Mouse (Mus musculus): ENCODE results near the gene Gm42417. TPM values are rescaled to one million over a fixed set of nuclear protein-coding genes. Genes with fewer than 3 reads are reported as not detected.

The Gm42417 gene
- polyA plus RNA-seq, 1 experiment from 2014 or later, result not detected

DNA sequence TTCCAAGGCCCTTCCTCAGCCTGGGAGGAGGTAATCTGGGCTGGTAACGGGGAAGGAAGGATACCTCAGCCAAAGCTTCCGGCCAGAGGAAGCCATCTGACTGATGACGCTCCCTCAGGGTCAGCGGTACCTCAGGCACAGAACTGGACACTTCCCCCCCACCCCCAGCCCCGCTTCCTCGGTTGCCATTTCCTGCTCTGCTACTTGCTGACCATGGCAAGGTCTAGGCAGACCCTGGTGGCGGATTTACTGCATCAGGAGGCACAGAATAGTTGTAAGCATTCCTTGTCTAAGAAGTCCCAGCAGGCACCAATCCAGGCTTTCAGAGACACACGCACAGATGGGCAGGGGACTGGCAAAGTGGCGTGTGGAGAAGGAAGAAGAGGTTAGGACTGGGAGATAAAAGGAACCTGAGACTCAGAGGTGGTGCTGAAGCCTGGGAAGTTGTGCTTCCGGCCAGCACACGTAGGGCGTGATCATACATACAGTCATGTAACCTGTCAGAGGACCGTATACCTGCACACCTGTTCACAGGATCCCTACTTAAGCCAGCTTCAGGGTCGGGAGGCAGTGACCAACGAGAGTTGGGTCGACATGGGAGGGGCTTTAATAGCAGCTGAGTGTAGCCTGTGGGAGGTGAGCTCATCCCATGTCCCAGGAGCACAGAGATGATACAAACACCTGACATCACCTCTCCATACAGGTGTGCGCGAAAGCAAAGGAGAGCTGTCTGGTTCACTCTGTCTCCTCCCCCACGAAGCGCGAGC lies 15.6 kb upstream of the Gm42417 start:
- no peaks in the 10 kb centered on the region for H3K9me3 ChIP-seq (ENCODE audit: control insufficient read depth, low read depth, low read length)
- H3K4me2 ChIP-seq (replicated peaks; ENCODE audit: low read depth, low read length), result peak overlapping the region; percentile 82
- 0 out of 2 replicates have a peak overlapping the region, but pooled peaks have one; percentile 96 for H3K9ac ChIP-seq (replicated peaks; ENCODE audit: low read depth, low read length)
- H3K4me1 ChIP-seq (ENCODE audit: control insufficient read depth, insufficient read depth, low read length), result peaks cover 31% of the 10 kb centered on the region
- H3K4me3 ChIP-seq (ENCODE audit: low read depth, low read length), result peak overlapping the region; percentile 91; the same call in 1 of the 2 replicates
- H3K36me3 ChIP-seq (ENCODE audit: control insufficient read depth, insufficient read depth, low read length), result peaks cover 57% of the 10 kb centered on the region
- no peak for ATAC-seq (ENCODE audit: insufficient number of reproducible peaks, insufficient read depth, low FRiP score, low read depth)
- peak overlapping the region; percentile 39; the same call in 1 of the 2 replicates for H3K27ac ChIP-seq (ENCODE audit: low read length)
- H3K27me3 ChIP-seq (ENCODE audit: control insufficient read depth, insufficient read depth, low read length), result no peaks in the 10 kb centered on the region
- 64% methylated on average over 21 of the region's 21 CpGs for WGBS

DNA sequence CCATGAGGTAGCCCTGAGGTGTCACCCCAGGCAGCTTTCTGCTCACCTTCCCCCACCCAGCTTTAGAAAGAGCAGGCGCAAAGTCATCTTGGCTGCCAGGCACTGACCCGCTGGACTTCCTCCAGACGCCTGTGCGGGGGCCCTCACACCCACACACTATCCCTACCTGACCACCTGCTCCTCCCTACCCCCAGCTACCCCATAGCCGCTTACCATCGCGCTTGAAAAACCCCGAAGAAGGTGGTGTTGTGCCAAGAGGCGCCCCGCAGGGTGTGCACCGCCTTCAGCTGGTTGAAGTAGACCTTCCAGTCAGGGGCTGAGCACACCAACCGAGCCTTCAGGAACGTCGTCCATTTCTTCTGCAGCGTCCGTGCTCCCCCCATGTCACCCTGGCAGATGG lies 13.3 kb upstream of the Gm42417 start:
- Histone ChIP-seq H3K4me1 (ENCODE audit: control insufficient read depth, insufficient read depth, low read length) (peaks cover 42% of the 10 kb centered on the region), H3K9me3 (ENCODE audit: control insufficient read depth, low read depth, low read length) (no peaks in the 10 kb centered on the region), H3K4me2 (replicated peaks; ENCODE audit: low read depth, low read length) (no peak overlapping the region), H3K27ac (ENCODE audit: low read length) (no peak overlapping the region), H3K4me3 (ENCODE audit: low read depth, low read length) (no peak overlapping the region), H3K9ac (replicated peaks; ENCODE audit: low read depth, low read length) (no peak overlapping the region), H3K36me3 (ENCODE audit: control insufficient read depth, insufficient read depth, low read length) (peaks cover 71% of the 10 kb centered on the region), H3K27me3 (ENCODE audit: control insufficient read depth, insufficient read depth, low read length) (no peaks in the 10 kb centered on the region)
- WGBS, result 91% methylated on average over 16 of the region's 16 CpGs
- no peak for ATAC-seq (ENCODE audit: insufficient number of reproducible peaks, insufficient read depth, low FRiP score, low read depth)

- WGBS, result 86% methylated on average over 17 of the region's 17 CpGs
- H3K27ac ChIP-seq (ENCODE audit: low read length), result no peak overlapping the region
- no peak overlapping the region for H3K4me3 ChIP-seq (ENCODE audit: low read depth, low read length)
- no peaks in the 10 kb centered on the region for H3K27me3 ChIP-seq (ENCODE audit: control insufficient read depth, insufficient read depth, low read length)
- H3K4me1 ChIP-seq (ENCODE audit: control insufficient read depth, insufficient read depth, low read length), result peaks cover 45% of the 10 kb centered on the region
- no peaks in the 10 kb centered on the region for H3K9me3 ChIP-seq (ENCODE audit: control insufficient read depth, low read depth, low read length)
- peaks cover 71% of the 10 kb centered on the region for H3K36me3 ChIP-seq (ENCODE audit: control insufficient read depth, insufficient read depth, low read length)
- H3K9ac ChIP-seq (replicated peaks; ENCODE audit: low read depth, low read length), result no peak overlapping the region
- no peak for ATAC-seq (ENCODE audit: insufficient number of reproducible peaks, insufficient read depth, low FRiP score, low read depth)
- H3K4me2 ChIP-seq (replicated peaks; ENCODE audit: low read depth, low read length), result no peak overlapping the region
Measured at GRCm38 (mm10) chr1:36551904-36552303, 12.7 kb upstream of the Gm42417 start.

- Histone ChIP-seq H3K9ac (replicated peaks; ENCODE audit: low read depth, low read length) (no peak overlapping the region), H3K9me3 (ENCODE audit: control insufficient read depth, low read depth, low read length) (no peaks in the 10 kb centered on the region), H3K4me2 (replicated peaks; ENCODE audit: low read depth, low read length) (no peak overlapping the region), H3K4me1 (ENCODE audit: control insufficient read depth, insufficient read depth, low read length) (peaks cover 47% of the 10 kb centered on the region), H3K4me3 (ENCODE audit: low read depth, low read length) (no peak overlapping the region), H3K27me3 (ENCODE audit: control insufficient read depth, insufficient read depth, low read length) (no peaks in the 10 kb centered on the region), H3K27ac (ENCODE audit: low read length) (no peak overlapping the region), H3K36me3 (ENCODE audit: control insufficient read depth, insufficient read depth, low read length) (peaks cover 68% of the 10 kb centered on the region)
- no peak for ATAC-seq (ENCODE audit: insufficient number of reproducible peaks, insufficient read depth, low FRiP score, low read depth)
- 80% methylated on average over 20 of the region's 20 CpGs for WGBS
Measured at GRCm38 (mm10) chr1:36550075-36550863, 11.0 kb upstream of the Gm42417 start.

DNA sequence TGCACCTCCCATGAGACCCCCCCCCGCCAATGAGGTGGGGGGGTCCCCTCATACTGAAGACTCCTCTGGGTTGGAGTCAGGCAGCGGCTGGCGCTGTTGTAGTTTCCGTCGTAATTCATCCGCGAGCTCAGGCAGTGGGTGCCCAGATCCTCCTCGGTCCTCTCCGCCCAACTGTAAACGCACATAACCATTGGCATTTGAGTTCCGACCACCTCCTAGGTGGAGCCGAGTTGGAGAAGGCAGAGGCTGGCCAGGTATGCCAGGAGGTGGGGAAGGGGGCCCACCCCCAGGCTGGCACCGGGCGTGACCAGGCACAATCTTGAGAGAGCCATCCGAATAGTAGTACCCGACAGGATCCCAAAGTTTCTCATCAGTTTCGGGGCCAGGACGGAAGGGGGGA lies 10.3 kb upstream of the Gm42417 start:
- no peaks in the 10 kb centered on the region for H3K27me3 ChIP-seq (ENCODE audit: control insufficient read depth, insufficient read depth, low read length)
- H3K9me3 ChIP-seq (ENCODE audit: control insufficient read depth, low read depth, low read length), result no peaks in the 10 kb centered on the region
- H3K27ac ChIP-seq (ENCODE audit: low read length), result no peak overlapping the region
- WGBS, result 71% methylated on average over 18 of the region's 18 CpGs
- peaks cover 39% of the 10 kb centered on the region for H3K4me1 ChIP-seq (ENCODE audit: control insufficient read depth, insufficient read depth, low read length)
- no peak overlapping the region for H3K4me3 ChIP-seq (ENCODE audit: low read depth, low read length)
- H3K36me3 ChIP-seq (ENCODE audit: control insufficient read depth, insufficient read depth, low read length), result peaks cover 61% of the 10 kb centered on the region
- no peak overlapping the region for H3K9ac ChIP-seq (replicated peaks; ENCODE audit: low read depth, low read length)
- no peak for ATAC-seq (ENCODE audit: insufficient number of reproducible peaks, insufficient read depth, low FRiP score, low read depth)
- H3K4me2 ChIP-seq (replicated peaks; ENCODE audit: low read depth, low read length), result no peak overlapping the region

DNA sequence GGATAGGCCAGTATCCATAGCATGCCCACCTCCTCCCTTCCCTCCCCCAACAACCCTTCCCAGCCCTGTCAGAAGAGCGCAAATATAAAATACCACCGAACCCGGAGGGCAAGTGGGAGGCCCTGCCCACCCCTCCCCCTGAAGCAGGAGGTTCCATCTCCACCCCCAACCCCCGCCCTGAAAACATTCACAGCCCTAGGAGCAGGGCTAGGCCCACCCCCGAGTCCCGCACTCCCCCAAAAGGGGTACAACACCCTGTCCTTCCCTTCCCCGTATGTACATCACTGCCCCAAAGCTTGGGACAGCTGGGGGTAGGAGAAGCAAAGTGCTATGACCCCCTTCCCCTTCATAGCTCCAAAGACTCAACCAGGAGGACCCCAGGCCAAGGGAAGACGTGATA lies 9.5 kb upstream of the Gm42417 start:
- Histone ChIP-seq H3K36me3 (ENCODE audit: control insufficient read depth, insufficient read depth, low read length) (peaks cover 53% of the 10 kb centered on the region), H3K4me1 (ENCODE audit: control insufficient read depth, insufficient read depth, low read length) (peaks cover 33% of the 10 kb centered on the region; the same call in 1 of the 2 replicates), H3K4me2 (replicated peaks; ENCODE audit: low read depth, low read length) (no peak overlapping the region), H3K4me3 (ENCODE audit: low read depth, low read length) (no peak overlapping the region), H3K27ac (ENCODE audit: low read length) (no peak overlapping the region), H3K9ac (replicated peaks; ENCODE audit: low read depth, low read length) (no peak overlapping the region), H3K9me3 (ENCODE audit: control insufficient read depth, low read depth, low read length) (no peaks in the 10 kb centered on the region), H3K27me3 (ENCODE audit: control insufficient read depth, insufficient read depth, low read length) (no peaks in the 10 kb centered on the region)
- ATAC-seq (ENCODE audit: insufficient number of reproducible peaks, insufficient read depth, low FRiP score, low read depth), result no peak
- WGBS, result 38% methylated on average over 8 of the region's 8 CpGs

DNA sequence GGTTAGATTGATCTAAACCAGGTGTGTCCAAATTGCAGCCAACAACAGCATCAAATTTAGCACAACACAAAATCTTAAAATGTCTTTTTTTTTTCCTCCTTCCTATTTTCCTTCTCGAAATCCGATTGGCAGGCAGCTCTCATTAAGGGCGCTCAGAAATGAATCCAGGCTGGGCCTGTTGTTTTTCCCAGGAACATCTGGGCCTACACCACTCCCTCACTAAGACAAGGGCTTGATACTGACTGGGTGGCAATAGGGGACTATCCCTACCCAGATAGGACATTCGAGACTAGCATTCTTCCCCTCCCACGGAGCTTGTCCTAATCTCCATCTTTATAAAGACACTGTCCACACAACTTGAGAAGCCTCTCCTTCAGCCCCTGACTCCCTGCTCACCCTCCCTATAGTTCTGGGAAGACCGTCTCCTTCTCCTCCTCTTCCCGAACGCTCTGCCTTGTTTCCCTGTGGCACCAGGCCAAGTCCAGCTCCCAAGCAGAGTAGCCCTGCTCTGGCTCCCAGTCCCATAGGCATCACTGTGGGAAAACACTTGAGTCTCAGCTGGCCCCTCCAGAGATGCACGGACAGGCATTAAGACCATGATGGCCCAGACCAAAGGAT lies 8.9 kb upstream of the Gm42417 start:
- no peak overlapping the region for H3K9ac ChIP-seq (replicated peaks; ENCODE audit: low read depth, low read length)
- H3K4me2 ChIP-seq (replicated peaks; ENCODE audit: low read depth, low read length), result no peak overlapping the region
- H3K9me3 ChIP-seq (ENCODE audit: control insufficient read depth, low read depth, low read length), result no peaks in the 10 kb centered on the region
- H3K27me3 ChIP-seq (ENCODE audit: control insufficient read depth, insufficient read depth, low read length), result no peaks in the 10 kb centered on the region
- no peak overlapping the region for H3K4me3 ChIP-seq (ENCODE audit: low read depth, low read length)
- H3K4me1 ChIP-seq (ENCODE audit: control insufficient read depth, insufficient read depth, low read length), result peaks cover 33% of the 10 kb centered on the region; the same call in 1 of the 2 replicates
- H3K36me3 ChIP-seq (ENCODE audit: control insufficient read depth, insufficient read depth, low read length), result peaks cover 47% of the 10 kb centered on the region
- WGBS, result 36% methylated on average over 9 of the region's 9 CpGs
- H3K27ac ChIP-seq (ENCODE audit: low read length), result peak overlapping the region; percentile 79; the same call in 1 of the 2 replicates
- no peak for ATAC-seq (ENCODE audit: insufficient number of reproducible peaks, insufficient read depth, low FRiP score, low read depth)

GRCm38 (mm10) chr1:36546888-36547471 lies 7.8 kb upstream of the Gm42417 start, which contains the start of gene Ankrd39:
Ankrd39 (minus strand) TSS chr1:36547445.
- peaks cover 33% of the 10 kb centered on the region; the same call in 1 of the 2 replicates for H3K4me1 ChIP-seq (ENCODE audit: control insufficient read depth, insufficient read depth, low read length)
- peak within 1 kb of the TSS; percentile 80 for H3K4me2 ChIP-seq (replicated peaks; ENCODE audit: low read depth, low read length)
- peak within 1 kb of the TSS; percentile 43; the same call in 1 of the 2 replicates for H3K9ac ChIP-seq (replicated peaks; ENCODE audit: low read depth, low read length)
- under 1% methylated on average over 43 of the region's 43 CpGs for WGBS
- peaks cover 35% of the 10 kb centered on the region for H3K36me3 ChIP-seq (ENCODE audit: control insufficient read depth, insufficient read depth, low read length)
- H3K27ac ChIP-seq (ENCODE audit: low read length), result peak within 1 kb of the TSS; percentile 79; the same call in 1 of the 2 replicates
- no peaks in the 10 kb centered on the region for H3K27me3 ChIP-seq (ENCODE audit: control insufficient read depth, insufficient read depth, low read length)
- peak within 1 kb of the TSS; percentile 62 for H3K4me3 ChIP-seq (ENCODE audit: low read depth, low read length)
- no peaks in the 10 kb centered on the region for H3K9me3 ChIP-seq (ENCODE audit: control insufficient read depth, low read depth, low read length)
- peak; percentile 97 for ATAC-seq (ENCODE audit: insufficient number of reproducible peaks, insufficient read depth, low FRiP score, low read depth)

Data from stomach, embryonic 14.5 days (tissue).